Mouse (Mus musculus): ENCODE measurements at regions not wholly inside any gene's neighbourhood (a gene's known extent, or its start where the extent isn't known, plus 50 kb on each side); places are given as distances from the start of the nearest gene placed in this dataset.

GRCm38 (mm10) chr15:62392381-62392780, 1452.6 kb downstream of the Gsdmc2 start:
- peak; percentile 42 for DNase-seq

GRCm38 (mm10) chr15:62389431-62390105, 1455.4 kb downstream of the Gsdmc2 start:
- no peak for DNase-seq

- DNase-seq, result no peak
Observed at GRCm38 (mm10) chr15:62382233-62382632, 1459.4 kb upstream of the A1bg start.

- DNase-seq, result no peak
Observed at GRCm38 (mm10) chr15:62374641-62375040, 1451.8 kb upstream of the A1bg start.

GRCm38 (mm10) chr15:62361171-62361570, 1438.4 kb upstream of the A1bg start:
- DNase-seq, result no peak

DNA sequence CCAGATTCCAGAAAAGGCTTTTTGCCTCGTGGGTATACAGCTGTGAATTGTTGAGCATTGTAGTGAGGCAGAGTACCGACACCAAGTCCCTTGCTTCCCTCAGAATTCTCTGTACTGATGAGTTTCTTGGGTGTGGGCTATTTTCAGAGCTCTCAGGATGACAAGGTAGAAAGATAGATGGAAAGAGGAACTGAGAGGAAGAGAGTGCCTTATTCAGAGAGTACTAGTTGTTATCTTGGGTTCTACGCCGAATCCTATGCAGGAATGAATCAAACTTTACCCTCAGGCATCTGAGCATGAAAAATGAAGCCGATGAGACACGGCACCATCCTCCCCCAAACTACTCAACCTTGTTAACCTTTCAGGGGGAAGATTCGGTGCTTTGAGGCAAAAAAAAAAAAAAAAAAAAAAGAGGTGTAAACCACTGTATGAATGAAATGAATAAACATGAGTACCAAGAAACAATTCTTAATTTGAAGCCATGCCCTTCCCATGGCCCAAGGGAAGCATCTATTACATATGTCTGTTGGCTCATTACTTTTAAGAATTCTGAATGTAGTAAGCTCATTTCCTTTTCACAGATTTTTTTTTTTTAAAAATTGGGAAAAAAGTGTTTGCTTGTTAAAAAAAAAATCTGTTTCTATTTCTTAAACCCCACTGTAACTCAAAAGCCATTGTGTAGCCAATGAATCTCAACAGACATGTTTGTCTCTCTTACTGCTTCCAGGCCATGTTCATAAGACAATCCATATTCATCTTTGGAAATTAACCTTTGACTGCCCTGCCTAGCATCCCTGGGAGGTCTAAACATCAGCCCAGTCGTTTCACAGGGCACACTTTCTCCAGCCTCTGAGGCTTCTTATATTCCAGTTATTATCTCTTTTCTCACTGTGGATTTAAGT, 1435.8 kb upstream of the A1bg start:
- no peak for DNase-seq

- DNase-seq, result no peak
Observed at GRCm38 (mm10) chr15:62353786-62354185, 1431.0 kb upstream of the A1bg start.

DNA sequence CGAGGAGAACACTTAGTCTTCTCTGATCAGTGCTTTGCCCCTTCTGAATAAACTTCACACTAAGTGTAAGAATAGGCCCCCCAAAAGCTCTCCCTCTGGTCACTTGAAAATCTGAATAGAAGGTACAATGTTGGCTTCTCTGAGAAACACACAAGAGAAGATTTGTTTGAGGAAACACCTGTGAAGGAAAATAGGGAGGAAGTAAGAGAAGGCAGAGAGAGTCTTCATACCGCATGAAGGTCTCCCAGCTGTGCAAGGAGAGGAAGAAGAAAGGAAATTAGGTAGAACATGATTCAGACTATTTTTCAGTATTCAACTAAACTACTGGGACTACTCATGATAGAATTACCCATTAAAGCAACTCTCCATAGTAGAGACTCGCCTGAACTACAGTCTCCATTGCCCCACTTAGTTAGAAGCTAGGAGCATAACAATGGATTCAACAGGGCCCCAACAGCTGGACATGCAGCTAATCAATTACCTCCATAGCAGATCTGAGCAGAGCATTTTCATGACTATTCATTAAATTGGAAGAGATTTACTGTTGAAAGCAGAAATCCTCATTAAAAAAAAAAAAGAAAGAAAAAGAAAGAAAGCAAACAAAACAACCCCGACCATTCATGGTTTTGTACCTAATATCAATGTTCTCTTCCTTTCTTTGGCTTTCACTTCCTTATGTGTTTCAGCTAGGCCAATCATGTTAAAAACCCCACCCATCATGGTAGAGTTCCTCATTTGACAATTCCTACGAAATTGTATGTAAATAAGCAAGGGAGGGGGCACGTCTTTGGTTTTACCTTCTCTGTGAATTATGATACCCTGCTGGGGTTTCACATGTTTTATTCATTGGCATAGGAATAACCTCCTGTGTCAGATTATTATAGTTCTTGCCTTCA, 1428.3 kb upstream of the A1bg start:
- no peak for DNase-seq

GRCm38 (mm10) chr15:62349981-62350380, 1427.2 kb upstream of the A1bg start:
- peak; percentile 61 for DNase-seq

DNA sequence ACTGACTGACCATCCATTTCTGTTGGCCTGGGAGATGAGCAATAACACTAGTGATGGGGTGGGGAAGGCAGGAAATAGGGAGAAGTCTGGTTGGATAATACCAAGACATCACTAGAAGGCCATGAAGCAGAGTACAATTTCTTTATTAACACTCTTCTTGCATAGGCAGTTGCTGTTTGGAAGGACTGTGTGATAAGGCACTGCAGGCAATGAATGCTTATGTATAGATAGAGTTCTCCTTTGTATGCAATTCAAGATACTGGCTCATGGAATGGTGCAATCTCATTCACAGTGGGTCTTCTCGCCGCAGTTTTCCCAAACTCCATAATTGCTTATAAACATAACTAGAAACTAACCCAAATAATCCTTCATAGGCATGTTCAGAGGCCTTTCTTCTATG, 1426.1 kb upstream of the A1bg start:
- no peak for DNase-seq

DNA sequence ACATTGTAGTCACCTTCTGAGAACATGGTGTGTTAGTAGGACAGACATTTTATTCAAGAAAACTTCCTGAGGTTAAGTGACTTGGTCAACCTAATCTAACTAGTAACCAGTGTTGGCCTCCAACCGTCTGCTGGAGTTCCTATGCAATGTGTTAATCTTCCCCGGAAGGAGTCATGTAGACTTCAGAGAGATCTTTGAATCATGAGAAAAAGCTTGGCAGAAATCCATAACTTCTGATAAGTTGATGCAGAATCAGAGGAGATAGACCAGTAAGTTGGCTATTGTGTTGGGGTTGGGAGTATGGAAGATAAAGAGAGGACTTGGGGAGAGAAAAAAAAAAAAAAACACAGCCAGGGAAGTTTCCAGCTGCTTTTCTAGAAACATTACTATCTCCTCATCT, 1424.9 kb upstream of the A1bg start:
- DNase-seq, result no peak

- DNase-seq, result peak; percentile 58
Observed at GRCm38 (mm10) chr15:62345893-62346292, 1423.1 kb upstream of the A1bg start.

GRCm38 (mm10) chr15:62336454-62337284, 1413.9 kb upstream of the A1bg start:
- DNase-seq, result no peak

DNA sequence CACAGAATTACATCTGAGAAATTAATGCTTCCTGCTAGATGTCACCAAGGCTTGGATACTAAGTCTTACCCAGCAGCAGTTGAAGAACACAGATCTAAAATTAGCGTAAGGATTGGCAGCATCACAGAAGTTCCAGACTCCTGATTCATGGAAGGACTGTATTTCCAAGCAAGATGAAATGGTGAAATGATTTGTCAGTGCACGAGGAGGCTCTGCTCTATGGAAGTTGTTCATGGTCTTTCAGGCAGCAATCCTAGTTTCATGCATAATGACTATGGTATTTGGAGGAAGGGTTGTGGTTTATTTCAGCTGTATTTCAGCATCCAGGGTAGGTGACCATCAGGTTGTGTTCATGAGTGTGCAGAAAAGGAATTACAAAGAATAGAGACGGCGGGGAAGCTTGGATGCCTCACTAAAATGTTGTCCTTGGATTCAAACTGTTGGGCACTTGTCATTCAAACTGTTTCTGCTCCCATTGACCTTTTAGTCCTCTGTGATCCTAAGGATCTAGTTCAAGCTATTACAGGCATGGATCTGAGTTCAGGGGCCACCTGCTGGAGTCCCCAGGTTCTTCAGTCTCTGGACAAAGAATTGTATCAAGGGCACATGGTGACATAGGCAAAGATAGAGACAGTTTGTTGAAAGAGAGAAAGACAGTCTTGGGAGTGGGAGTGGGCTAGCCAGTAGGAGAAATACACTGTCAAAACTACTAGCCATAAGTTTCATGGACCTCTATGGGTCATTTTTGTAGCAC, 1411.6 kb upstream of the A1bg start:
- DNase-seq, result no peak

- peak; percentile 91 for DNase-seq
Observed at GRCm38 (mm10) chr15:62332129-62332528, 1409.3 kb upstream of the A1bg start.

DNA sequence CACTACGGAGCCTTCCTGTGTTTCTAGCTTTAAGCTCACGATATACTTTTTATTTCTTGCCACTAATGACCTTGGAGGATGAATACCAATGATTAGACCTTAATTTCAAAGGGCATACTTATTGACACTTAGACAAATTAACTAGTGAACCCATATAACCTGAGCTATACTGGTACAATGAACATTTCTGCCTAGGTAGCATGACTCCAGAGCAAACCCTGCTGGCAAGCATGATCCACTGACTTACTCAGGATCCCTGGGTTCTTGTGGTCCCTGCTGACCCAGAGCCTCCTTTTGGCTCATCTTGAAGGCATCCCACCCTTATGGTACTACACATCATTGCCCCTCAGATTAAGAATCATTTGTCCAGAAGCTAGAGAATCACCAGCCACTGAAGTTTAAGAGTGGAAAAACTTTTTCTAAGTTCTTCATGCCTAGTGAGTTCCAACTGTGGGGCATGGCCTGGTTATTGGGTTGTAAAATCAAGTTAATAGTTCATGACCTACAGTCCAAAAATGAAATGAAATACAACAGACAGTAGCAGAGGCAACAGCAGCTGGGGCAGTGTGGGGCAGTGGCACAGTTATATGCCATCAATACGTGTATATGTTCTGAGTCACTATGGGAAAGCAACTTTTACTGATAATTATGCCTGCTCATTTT, 1408.5 kb upstream of the A1bg start:
- peak; percentile 63 for DNase-seq

DNA sequence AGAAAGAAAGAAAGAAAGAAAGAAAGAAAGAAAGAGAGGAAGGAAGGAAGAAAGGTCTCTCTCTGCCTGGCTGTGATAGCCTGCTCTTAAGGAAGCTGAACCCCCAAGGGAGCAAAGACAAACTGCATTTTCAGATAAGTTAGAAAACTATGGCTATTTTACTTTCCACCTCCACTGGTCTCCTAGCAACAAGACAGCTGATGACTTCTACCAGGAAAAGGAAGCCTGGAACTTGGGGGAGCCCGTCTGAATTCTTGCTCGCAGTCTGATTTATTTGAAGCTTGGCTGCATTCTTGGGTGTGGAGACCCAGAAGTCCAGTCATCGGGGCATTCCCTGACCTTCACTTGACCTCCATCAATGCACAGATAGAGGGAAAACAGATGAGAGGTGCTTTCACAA, 1406.1 kb upstream of the A1bg start:
- no peak for DNase-seq

DNA sequence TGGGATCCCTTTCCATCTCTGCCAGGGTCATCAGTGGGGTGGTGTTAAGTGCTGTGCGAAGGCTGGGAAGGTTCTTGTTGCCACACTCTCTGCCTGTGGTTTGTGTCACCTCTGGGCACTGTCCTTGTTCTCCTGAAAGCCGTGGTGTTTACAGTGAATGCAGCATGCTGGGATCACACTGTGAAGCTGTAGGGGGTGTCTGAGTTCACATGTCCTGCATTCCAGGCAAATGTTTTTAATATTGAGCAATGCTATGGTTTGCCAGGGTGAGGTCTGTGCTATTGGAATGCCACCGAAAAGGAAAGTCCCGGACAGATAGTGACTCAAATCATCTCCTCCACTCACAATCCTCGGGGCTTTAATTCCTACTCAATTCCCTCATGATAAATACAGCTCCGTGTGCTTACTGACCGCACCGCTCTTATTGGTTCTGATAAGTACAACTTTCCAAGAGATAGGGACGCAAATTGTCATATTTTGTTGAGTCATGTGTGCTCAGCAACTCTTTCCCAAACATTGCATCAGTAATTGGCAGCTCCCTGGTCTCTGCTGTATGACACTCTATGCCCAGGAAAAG, 1405.6 kb upstream of the A1bg start:
- peak; percentile 31 for DNase-seq

GRCm38 (mm10) chr15:62327481-62327880, 1404.7 kb upstream of the A1bg start:
- DNase-seq, result no peak

DNA sequence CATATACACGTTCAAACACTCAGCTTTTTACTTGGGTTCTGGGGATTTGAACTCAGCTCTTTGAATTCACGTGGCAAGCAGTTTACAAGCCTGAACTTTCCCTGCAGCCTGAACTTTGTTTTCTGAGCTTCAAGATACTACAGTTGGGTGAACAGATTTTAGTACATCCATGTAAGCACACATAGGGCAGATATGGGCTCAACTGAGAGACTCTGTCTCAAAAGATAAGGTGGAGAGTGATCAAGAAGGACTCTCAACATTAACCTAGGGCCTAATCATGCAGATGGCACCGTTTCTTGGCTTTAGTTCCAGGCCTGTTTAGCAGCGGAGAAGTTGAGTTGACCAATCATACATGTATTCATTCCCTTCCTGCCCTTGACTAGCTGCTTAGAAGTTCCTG, 1403.7 kb upstream of the A1bg start:
- DNase-seq, result no peak
